Mouse (Mus musculus): ENCODE results near the gene Grin2a. TPM values are rescaled to one million over a fixed set of nuclear protein-coding genes. Genes with fewer than 3 reads are reported as not detected.

Grin2a gene
- polyA plus RNA-seq, 1 experiment: not detected

- H3K27ac ChIP-seq (ENCODE audit: insufficient read depth, low read depth, low read length): no peak overlapping the region
- WGBS: 44% methylated on average over 6 of the region's 6 CpGs
- H3K36me3 ChIP-seq (ENCODE audit: control insufficient read depth, insufficient read depth, low read length): no peaks in the 10 kb centered on the region
- no peak for TF ChIP-seq POLR2A (IDR thresholded peaks at IDR 0.05; ENCODE audit: low read depth, low read length)
- TF ChIP-seq CTCF (conservative IDR thresholded peaks at IDR 0.05; ENCODE audit: insufficient read depth, insufficient read length, low read depth, low read length): no peak
- H3K4me3 ChIP-seq (ENCODE audit: insufficient read depth, low read depth, low read length): no peak overlapping the region
- no peaks in the 10 kb centered on the region for H3K4me1 ChIP-seq (ENCODE audit: control insufficient read depth, insufficient read depth, low read length)
- no peaks in the 10 kb centered on the region; the same call in 1 of the 2 replicates for H3K27me3 ChIP-seq (replicated peaks; ENCODE audit: control insufficient read depth, insufficient read depth, low read length)
- no peak for DNase-seq
These were observed 324.6 kb downstream of the Grin2a start for GRCm38 (mm10) chr16:9670750-9671161.

- Histone ChIP-seq H3K4me3 (ENCODE audit: insufficient read depth, low read depth, low read length) (no peak overlapping the region), H3K36me3 (ENCODE audit: control insufficient read depth, insufficient read depth, low read length) (no peaks in the 10 kb centered on the region), H3K27me3 (replicated peaks; ENCODE audit: control insufficient read depth, insufficient read depth, low read length) (no peaks in the 10 kb centered on the region), H3K27ac (ENCODE audit: insufficient read depth, low read depth, low read length) (no peak overlapping the region), H3K4me1 (ENCODE audit: control insufficient read depth, insufficient read depth, low read length) (no peaks in the 10 kb centered on the region)
- no peak for DNase-seq
- WGBS: 78% methylated on average over 4 of the region's 4 CpGs
- TF ChIP-seq POLR2A (IDR thresholded peaks at IDR 0.05; ENCODE audit: low read depth, low read length) (no peak), CTCF (conservative IDR thresholded peaks at IDR 0.05; ENCODE audit: insufficient read depth, insufficient read length, low read depth, low read length) (no peak)
These were observed 329.5 kb downstream of the Grin2a start for GRCm38 (mm10) chr16:9665896-9666295.

GRCm38 (mm10) chr16:9664060-9664459, 331.3 kb downstream of the Grin2a start:
- no peak overlapping the region for H3K4me3 ChIP-seq (ENCODE audit: insufficient read depth, low read depth, low read length)
- H3K27ac ChIP-seq (ENCODE audit: insufficient read depth, low read depth, low read length): no peak overlapping the region
- H3K36me3 ChIP-seq (ENCODE audit: control insufficient read depth, insufficient read depth, low read length): no peaks in the 10 kb centered on the region
- no peaks in the 10 kb centered on the region for H3K27me3 ChIP-seq (replicated peaks; ENCODE audit: control insufficient read depth, insufficient read depth, low read length)
- no peaks in the 10 kb centered on the region for H3K4me1 ChIP-seq (ENCODE audit: control insufficient read depth, insufficient read depth, low read length)
- no peak for DNase-seq
- TF ChIP-seq POLR2A (IDR thresholded peaks at IDR 0.05; ENCODE audit: low read depth, low read length) (no peak), CTCF (conservative IDR thresholded peaks at IDR 0.05; ENCODE audit: insufficient read depth, insufficient read length, low read depth, low read length) (no peak)
- WGBS: 64% methylated on average over 3 of the region's 3 CpGs

GRCm38 (mm10) chr16:9663508-9663907, 331.9 kb downstream of the Grin2a start:
- no peaks in the 10 kb centered on the region for H3K4me1 ChIP-seq (ENCODE audit: control insufficient read depth, insufficient read depth, low read length)
- no peak overlapping the region for H3K4me3 ChIP-seq (ENCODE audit: insufficient read depth, low read depth, low read length)
- 80% methylated on average over 2 of the region's 2 CpGs for WGBS
- no peaks in the 10 kb centered on the region for H3K27me3 ChIP-seq (replicated peaks; ENCODE audit: control insufficient read depth, insufficient read depth, low read length)
- no peak for DNase-seq
- TF ChIP-seq CTCF (conservative IDR thresholded peaks at IDR 0.05; ENCODE audit: insufficient read depth, insufficient read length, low read depth, low read length) (no peak), POLR2A (IDR thresholded peaks at IDR 0.05; ENCODE audit: low read depth, low read length) (no peak)
- H3K36me3 ChIP-seq (ENCODE audit: control insufficient read depth, insufficient read depth, low read length): no peaks in the 10 kb centered on the region
- no peak overlapping the region for H3K27ac ChIP-seq (ENCODE audit: insufficient read depth, low read depth, low read length)

- no peaks in the 10 kb centered on the region for H3K4me1 ChIP-seq (ENCODE audit: control insufficient read depth, insufficient read depth, low read length)
- TF ChIP-seq POLR2A (IDR thresholded peaks at IDR 0.05; ENCODE audit: low read depth, low read length) (no peak), CTCF (conservative IDR thresholded peaks at IDR 0.05; ENCODE audit: insufficient read depth, insufficient read length, low read depth, low read length) (no peak)
- no peak for DNase-seq
- H3K27me3 ChIP-seq (replicated peaks; ENCODE audit: control insufficient read depth, insufficient read depth, low read length): no peaks in the 10 kb centered on the region
- H3K4me3 ChIP-seq (ENCODE audit: insufficient read depth, low read depth, low read length): no peak overlapping the region
- H3K27ac ChIP-seq (ENCODE audit: insufficient read depth, low read depth, low read length): no peak overlapping the region
- WGBS: 83% methylated on average over 10 of the region's 10 CpGs
- H3K36me3 ChIP-seq (ENCODE audit: control insufficient read depth, insufficient read depth, low read length): no peaks in the 10 kb centered on the region
These were observed 369.5 kb downstream of the Grin2a start for GRCm38 (mm10) chr16:9625652-9626444.

- WGBS: 95% methylated on average over 2 of the region's 2 CpGs
- Histone ChIP-seq H3K27ac (ENCODE audit: insufficient read depth, low read depth, low read length) (no peak overlapping the region), H3K36me3 (ENCODE audit: control insufficient read depth, insufficient read depth, low read length) (no peaks in the 10 kb centered on the region), H3K27me3 (replicated peaks; ENCODE audit: control insufficient read depth, insufficient read depth, low read length) (no peaks in the 10 kb centered on the region), H3K4me3 (ENCODE audit: insufficient read depth, low read depth, low read length) (no peak overlapping the region), H3K4me1 (ENCODE audit: control insufficient read depth, insufficient read depth, low read length) (no peaks in the 10 kb centered on the region)
- no peak for TF ChIP-seq CTCF (conservative IDR thresholded peaks at IDR 0.05; ENCODE audit: insufficient read depth, insufficient read length, low read depth, low read length)
- no peak for TF ChIP-seq POLR2A (IDR thresholded peaks at IDR 0.05; ENCODE audit: low read depth, low read length)
- DNase-seq: no peak
These were observed 371.0 kb downstream of the Grin2a start for GRCm38 (mm10) chr16:9624346-9624745.

GRCm38 (mm10) chr16:9618206-9618605, 377.2 kb downstream of the Grin2a start:
- no peaks in the 10 kb centered on the region for H3K36me3 ChIP-seq (ENCODE audit: control insufficient read depth, insufficient read depth, low read length)
- no peak overlapping the region for H3K27ac ChIP-seq (ENCODE audit: insufficient read depth, low read depth, low read length)
- WGBS: 72% methylated on average over 2 of the region's 2 CpGs
- H3K4me1 ChIP-seq (ENCODE audit: control insufficient read depth, insufficient read depth, low read length): no peaks in the 10 kb centered on the region
- no peak overlapping the region for H3K4me3 ChIP-seq (ENCODE audit: insufficient read depth, low read depth, low read length)
- no peak for TF ChIP-seq POLR2A (IDR thresholded peaks at IDR 0.05; ENCODE audit: low read depth, low read length)
- no peak for TF ChIP-seq CTCF (conservative IDR thresholded peaks at IDR 0.05; ENCODE audit: insufficient read depth, insufficient read length, low read depth, low read length)
- no peak for DNase-seq
- H3K27me3 ChIP-seq (replicated peaks; ENCODE audit: control insufficient read depth, insufficient read depth, low read length): no peaks in the 10 kb centered on the region; the same call in 1 of the 2 replicates
